Mouse (Mus musculus): ENCODE results near the gene Gm10803.

Gene Gm10803

GRCm38 (mm10) chr2:93592164-93592790, 31.9 kb downstream of the Gm10803 start:
- no peak for DNase-seq

- DNase-seq, result no peak
Observed at GRCm38 (mm10) chr2:93593121-93593520, 32.8 kb downstream of the Gm10803 start.

GRCm38 (mm10) chr2:93597145-93597544, 36.8 kb downstream of the Gm10803 start:
- no peak for DNase-seq

GRCm38 (mm10) chr2:93599731-93600130, 39.4 kb downstream of the Gm10803 start:
- DNase-seq, result no peak

- DNase-seq, result no peak
Observed at GRCm38 (mm10) chr2:93604601-93605285, 44.4 kb downstream of the Gm10803 start.

GRCm38 (mm10) chr2:93608800-93609199, 48.4 kb downstream of the Gm10803 start:
- no peak for DNase-seq

- DNase-seq, result no peak
Observed at GRCm38 (mm10) chr2:93613020-93613419, 52.7 kb downstream of the Gm10803 start.
